Mouse (Mus musculus) heart, postnatal 36 days (tissue): Measurements from ENCODE around the gene Card11. TPM values are rescaled to one million over a fixed set of nuclear protein-coding genes. Genes with fewer than 3 reads are reported as not detected.

Experiments used
- microRNA-seq, 2 experiments: library from miRNA; unstranded; fragments of <30 nt; microRNA quantifications; one replicate each; pipeline ENCODE4 v1.2.0; 2021; ENCODE audit warnings: borderline number of aligned reads in 2 of 2
- total RNA-seq, 2 experiments: library from RNA; stranded (reverse); gene quantifications; 2 replicates each; pipeline ENCODE4 v1.2.3; 2021

Gene Card11
- total RNA-seq, 2 experiments from 2014 or later, result 0.19 to 0.56 TPM

Small RNA genes lying within 50 kb of the gene (microRNA-seq; reads per million reads assigned to microRNA genes)
- gene Gm44385, result 0 reads per million in 2 experiments

Other genes starting within 250 kb of the Card11 start
- gene Gna12, start 170.2 kb downstream of the Card11 start, total RNA-seq, result 100 to 1,000 TPM; 109 to 114 TPM
- gene Sdk1, start 240.9 kb upstream of the Card11 start, total RNA-seq, result 1 to 10 TPM; 1.7 to 1.8 TPM